Mouse (Mus musculus) limb, embryonic 13.5 days (tissue): Measurements from ENCODE around the gene Rsrp1. TPM values are rescaled to one million over a fixed set of nuclear protein-coding genes. Genes with fewer than 3 reads are reported as not detected.
A peak's percentile ranks its signal among the peaks of the same experiment; 100 is the strongest.

Source experiments
- ATAC-seq: fragments of 200-750 bp; cut with Nextera tagmentation; 2 replicates; pipeline ENCODE4 v1.8.0; 2017; ENCODE audit warnings: low read depth, moderate number of reproducible peaks, moderate TSS enrichment; ENCODE audit not compliant: low FRiP score
- H3K27ac ChIP-seq: fragments of 300-500 bp; sonication (generic); 2 replicates; pipeline ENCODE4 v1.5.1; 2015; ENCODE audit warnings: inconsistent platforms, mild to moderate bottlenecking, moderate library complexity
- H3K27me3 ChIP-seq: fragments of 300-500 bp; sonication (generic); 2 replicates; pipeline ENCODE4 v1.6.1; 2015; ENCODE audit warnings: mild to moderate bottlenecking, inconsistent platforms
- H3K36me3 ChIP-seq: fragments of 300-500 bp; sonication (generic); 2 replicates; pipeline ENCODE4 v1.6.1; 2015; ENCODE audit warnings: inconsistent platforms, mild to moderate bottlenecking, moderate library complexity
- H3K4me1 ChIP-seq: fragments of 300-500 bp; sonication (generic); 2 replicates; pipeline ENCODE4 v1.6.1; 2015; ENCODE audit warnings: inconsistent platforms
- H3K4me2 ChIP-seq: fragments of 300-500 bp; sonication (generic); replicated peaks from 2 replicates; pipeline ENCODE4 v1.6.1; 2015; ENCODE audit warnings: inconsistent platforms, mild to moderate bottlenecking, moderate library complexity
- H3K4me3 ChIP-seq: fragments of 300-500 bp; sonication (generic); 2 replicates; pipeline ENCODE4 v1.5.1; 2015; ENCODE audit warnings: moderate library complexity, mild to moderate bottlenecking, inconsistent platforms
- H3K9ac ChIP-seq: fragments of 300-500 bp; sonication (generic); 2 replicates; pipeline ENCODE4 v1.6.1; 2015; ENCODE audit warnings: mild to moderate bottlenecking, inconsistent platforms
- H3K9me3 ChIP-seq: fragments of 300-500 bp; sonication (generic); 2 replicates; pipeline ENCODE4 v1.6.1; 2016; ENCODE audit warnings: inconsistent platforms
- WGBS: fragments of 180-500 bp; shearing (Covaris S2); methylation state at CpG from one replicate; pipeline ENCODE4 v1.1.7; 2015; 5-methylcytosine and 5-hydroxymethylcytosine counted together
- polyA plus RNA-seq: library from polyadenylated mRNA; unstranded; fragments of >200 nt; fragmentation: Nextera tagmentation; extraction: Ambion mirVana; gene quantifications from 2 replicates; pipeline ENCODE4 v1.2.1, GENCODE M21; 2015

The Rsrp1 gene
- polyA plus RNA-seq, 1 experiment from 2014 or later: 523 TPM

- H3K4me2 ChIP-seq: peak overlapping the region; percentile 79
- H3K4me3 ChIP-seq: peak overlapping the region; percentile 96
- peaks cover 33% of the 10 kb centered on the region for H3K36me3 ChIP-seq
- ATAC-seq: no peak
- no peaks in the 10 kb centered on the region for H3K9me3 ChIP-seq
- no peak overlapping the region for H3K27ac ChIP-seq
- no peak overlapping the region for H3K9ac ChIP-seq
- H3K27me3 ChIP-seq: no peaks in the 10 kb centered on the region
- WGBS: 31% methylated on average over 3 of the region's 3 CpGs
- peaks cover 18% of the 10 kb centered on the region for H3K4me1 ChIP-seq
Observed at GRCm38 (mm10) chr4:134913413-134913812, 10.0 kb upstream of the Rsrp1 start.

- peak overlapping the region; percentile 88 for H3K27ac ChIP-seq
- peak overlapping the region; percentile 96 for H3K4me3 ChIP-seq
- under 1% methylated on average over 42 of the region's 43 CpGs for WGBS
- peak overlapping the region; percentile 79 for H3K4me2 ChIP-seq
- ATAC-seq: peak; percentile 70
- H3K4me1 ChIP-seq: peaks cover 18% of the 10 kb centered on the region
- peaks cover 24% of the 10 kb centered on the region for H3K36me3 ChIP-seq
- H3K27me3 ChIP-seq: no peaks in the 10 kb centered on the region
- peak overlapping the region; percentile 94 for H3K9ac ChIP-seq
- no peaks in the 10 kb centered on the region for H3K9me3 ChIP-seq
Observed at GRCm38 (mm10) chr4:134914122-134914863, 9.1 kb upstream of the Rsrp1 start.

- Histone ChIP-seq H3K36me3 (peaks cover 21% of the 10 kb centered on the region), H3K4me1 (peaks cover 18% of the 10 kb centered on the region), H3K27ac (peak within 1 kb of the TSS; percentile 88), H3K27me3 (no peaks in the 10 kb centered on the region), H3K9me3 (no peaks in the 10 kb centered on the region), H3K9ac (peak within 1 kb of the TSS; percentile 94), H3K4me3 (peak within 1 kb of the TSS; percentile 96), H3K4me2 (peak within 1 kb of the TSS; percentile 79)
- ATAC-seq: peak; percentile 93
- under 1% methylated on average over 25 of the region's 25 CpGs for WGBS
Observed at GRCm38 (mm10) chr4:134914864-134915209, 8.6 kb upstream of the Rsrp1 start, which contains the start of gene Tmem50a. Gene Tmem50a (minus strand): TSS chr4:134915024.

DNA sequence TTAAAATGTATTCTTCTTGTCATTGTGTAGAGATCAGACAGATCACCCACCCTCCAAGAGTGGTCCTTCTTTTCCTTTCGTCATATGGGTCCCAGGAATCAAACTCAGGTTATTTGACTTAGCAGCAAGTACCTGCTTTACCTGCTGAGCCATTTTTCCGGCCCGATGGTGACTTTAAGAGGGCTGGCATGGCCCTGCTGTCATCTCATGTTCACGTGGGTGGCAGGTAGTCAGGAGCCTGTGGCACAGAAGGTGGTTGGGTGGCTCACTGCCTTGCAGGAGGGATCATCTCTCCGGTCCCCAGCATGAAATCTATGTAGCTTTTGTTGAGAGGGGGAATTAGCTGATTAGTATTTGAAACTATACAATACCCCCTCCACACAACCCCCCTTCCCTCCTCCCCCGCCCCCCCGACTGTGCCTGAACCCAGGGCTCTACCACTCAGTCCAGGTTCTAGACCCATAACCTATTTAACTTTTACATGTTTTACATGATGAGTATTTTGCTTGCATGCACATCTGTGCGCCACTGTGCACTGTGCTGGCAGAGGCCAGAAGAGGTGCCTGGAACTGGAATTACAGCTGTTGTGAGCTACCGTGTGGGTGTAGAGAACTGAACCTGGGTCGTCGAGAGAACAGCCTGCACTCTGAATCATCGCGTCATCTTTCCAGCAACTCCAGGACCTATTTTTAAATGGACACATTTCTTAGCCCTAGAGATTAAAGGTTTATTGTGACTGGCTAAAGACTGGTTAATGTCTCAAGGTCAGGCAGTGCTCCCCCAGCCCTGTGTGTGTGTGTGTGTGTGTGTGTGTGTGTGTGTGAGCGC lies 8.0 kb upstream of the Rsrp1 start:
- Histone ChIP-seq H3K4me3 (peak overlapping the region; percentile 96), H3K4me2 (peak overlapping the region; percentile 79), H3K9me3 (no peaks in the 10 kb centered on the region), H3K27ac (no peak overlapping the region), H3K36me3 (peaks cover 18% of the 10 kb centered on the region), H3K4me1 (peaks cover 18% of the 10 kb centered on the region), H3K27me3 (no peaks in the 10 kb centered on the region), H3K9ac (peak overlapping the region; percentile 94; the same call in 1 of the 2 replicates)
- 54% methylated on average over 14 of the region's 14 CpGs for WGBS
- peak; percentile 3; the same call in 1 of the 2 replicates for ATAC-seq

GRCm38 (mm10) chr4:134917194-134917593 lies 6.2 kb upstream of the Rsrp1 start:
- H3K4me3 ChIP-seq: no peak overlapping the region
- H3K27me3 ChIP-seq: no peaks in the 10 kb centered on the region
- no peak overlapping the region for H3K9ac ChIP-seq
- H3K36me3 ChIP-seq: peaks cover 2% of the 10 kb centered on the region
- H3K4me1 ChIP-seq: peaks cover 18% of the 10 kb centered on the region
- H3K27ac ChIP-seq: no peak overlapping the region
- WGBS: 75% methylated on average over 3 of the region's 3 CpGs
- no peak for ATAC-seq
- H3K9me3 ChIP-seq: no peaks in the 10 kb centered on the region
- H3K4me2 ChIP-seq: no peak overlapping the region

GRCm38 (mm10) chr4:134918381-134918780 lies 5.0 kb upstream of the Rsrp1 start:
- no peak overlapping the region for H3K9ac ChIP-seq
- no peak overlapping the region for H3K4me3 ChIP-seq
- no peaks in the 10 kb centered on the region for H3K36me3 ChIP-seq
- peaks cover 13% of the 10 kb centered on the region for H3K4me1 ChIP-seq
- no peak overlapping the region for H3K4me2 ChIP-seq
- 57% methylated on average over 7 of the region's 7 CpGs for WGBS
- H3K9me3 ChIP-seq: no peaks in the 10 kb centered on the region
- no peak overlapping the region for H3K27ac ChIP-seq
- H3K27me3 ChIP-seq: no peaks in the 10 kb centered on the region
- no peak for ATAC-seq

- no peak for ATAC-seq
- no peak overlapping the region for H3K4me2 ChIP-seq
- no peak overlapping the region for H3K4me3 ChIP-seq
- H3K4me1 ChIP-seq: peaks cover 7% of the 10 kb centered on the region
- H3K9ac ChIP-seq: no peak overlapping the region
- H3K9me3 ChIP-seq: no peaks in the 10 kb centered on the region
- WGBS: 40% methylated on average over 12 of the region's 12 CpGs
- H3K36me3 ChIP-seq: no peaks in the 10 kb centered on the region
- H3K27me3 ChIP-seq: no peaks in the 10 kb centered on the region
- H3K27ac ChIP-seq: no peak overlapping the region
Observed at GRCm38 (mm10) chr4:134919733-134920540, 3.5 kb upstream of the Rsrp1 start.

GRCm38 (mm10) chr4:134920631-134921030 lies 2.8 kb upstream of the Rsrp1 start:
- no peak overlapping the region for H3K4me2 ChIP-seq
- H3K27ac ChIP-seq: no peak overlapping the region
- H3K9me3 ChIP-seq: no peaks in the 10 kb centered on the region
- no peak overlapping the region for H3K4me3 ChIP-seq
- no peaks in the 10 kb centered on the region for H3K27me3 ChIP-seq
- no peak overlapping the region for H3K9ac ChIP-seq
- no peak for ATAC-seq
- 92% methylated on average over 6 of the region's 6 CpGs for WGBS
- peaks cover 6% of the 10 kb centered on the region for H3K4me1 ChIP-seq
- peaks cover 5% of the 10 kb centered on the region for H3K36me3 ChIP-seq

DNA sequence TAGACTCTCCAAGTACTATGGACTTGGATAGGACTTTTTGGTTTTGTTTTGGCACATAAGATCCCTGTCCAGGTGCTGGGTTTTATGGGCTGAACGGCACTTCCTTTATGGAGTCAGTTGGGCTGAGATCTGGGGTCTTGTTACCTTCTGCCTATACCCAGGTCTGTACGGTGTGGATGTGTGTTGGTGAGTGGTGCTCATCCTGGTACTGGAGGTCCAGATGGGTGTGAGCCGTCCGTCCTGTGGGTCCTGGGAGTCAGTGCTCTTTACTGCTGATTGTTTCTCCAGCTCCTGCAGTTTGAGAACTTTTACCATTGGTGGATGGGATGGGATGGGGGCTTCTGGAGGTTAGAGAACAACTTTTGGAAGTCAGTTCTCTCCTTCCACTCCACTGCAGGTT lies 1.7 kb upstream of the Rsrp1 start:
- Histone ChIP-seq H3K9ac (no peak overlapping the region), H3K4me2 (no peak overlapping the region), H3K4me1 (peaks cover 14% of the 10 kb centered on the region), H3K9me3 (no peaks in the 10 kb centered on the region), H3K27me3 (no peaks in the 10 kb centered on the region), H3K4me3 (no peak overlapping the region), H3K27ac (no peak overlapping the region), H3K36me3 (peaks cover 16% of the 10 kb centered on the region)
- 80% methylated on average over 4 of the region's 4 CpGs for WGBS
- no peak for ATAC-seq

GRCm38 (mm10) chr4:134922111-134922924 lies 1.1 kb upstream of the Rsrp1 start:
- Histone ChIP-seq H3K4me3 (peak overlapping the region; percentile 81), H3K36me3 (peaks cover 21% of the 10 kb centered on the region), H3K27me3 (no peaks in the 10 kb centered on the region), H3K27ac (peak overlapping the region; percentile 82), H3K9me3 (no peaks in the 10 kb centered on the region), H3K4me1 (peaks cover 14% of the 10 kb centered on the region), H3K4me2 (peak overlapping the region; percentile 74), H3K9ac (peak overlapping the region; percentile 67)
- ATAC-seq: no peak
- WGBS: 62% methylated on average over 10 of the region's 10 CpGs

GRCm38 (mm10) chr4:134922925-134923244 lies 507 bp upstream of the Rsrp1 start:
- Histone ChIP-seq H3K4me3 (peak overlapping the region; percentile 81), H3K27ac (peak overlapping the region; percentile 82), H3K36me3 (peaks cover 27% of the 10 kb centered on the region), H3K9me3 (no peaks in the 10 kb centered on the region), H3K4me1 (peaks cover 14% of the 10 kb centered on the region), H3K27me3 (no peaks in the 10 kb centered on the region), H3K4me2 (peak overlapping the region; percentile 74), H3K9ac (peak overlapping the region; percentile 67)
- 0 out of 2 replicates have a peak, but pooled peaks have one; percentile 60 for ATAC-seq
- WGBS: 0% methylated on average over 13 of the region's 13 CpGs
